16 mouse cellular contexts compared by ENCODE assay signal in the genomic region with DNA sequence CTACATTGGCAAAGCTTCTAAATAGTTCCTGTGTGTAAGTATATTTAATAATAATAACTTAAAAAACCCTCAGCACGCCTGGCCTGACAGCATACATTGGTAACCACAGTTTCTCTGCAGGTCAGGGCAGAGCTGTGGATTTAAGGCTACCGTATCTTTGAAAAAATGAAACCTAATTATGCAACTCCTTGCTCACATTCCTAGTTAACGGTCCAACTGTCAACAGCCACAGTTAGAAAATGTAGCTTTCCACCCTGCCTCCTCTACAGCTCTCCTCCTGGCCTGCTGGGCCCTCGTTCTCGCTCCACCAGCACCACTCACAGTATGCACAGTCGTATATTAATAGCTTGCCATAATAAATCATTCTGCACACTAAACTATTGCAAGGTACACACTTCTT. TPM values are rescaled to one million over a fixed set of nuclear protein-coding genes. Genes with fewer than 3 reads are reported as not detected.
DNase-seq lines count a peak whose midpoint lies in the region; ATAC-seq and TF ChIP-seq lines count a peak whose summit lies in the region.
"Had no signal": no experiment of that assay in that cellular context is flagged by ENCODE, and none has a peak within 500 bp of the region (broad histone marks: within the 10 kb centered on the region; RNA-seq: fewer than 3 reads in every experiment).

No protein-coding gene starts in this region.

- no peak overlapping the region for H3K9ac ChIP-seq in kidney, postnatal 0 days (ENCODE audit: low read depth, low read length)
- H3K9ac ChIP-seq in liver, embryonic 14.5 days (replicated peaks) = no peak overlapping the region; the same call in 1 of the 2 replicates
- H3K9ac ChIP-seq: forebrain, embryonic 13.5 days had no signal

- 19% methylated on average over 6 of the region's 6 CpGs for WGBS in kidney, postnatal 0 days
- 48% methylated on average over 6 of the region's 6 CpGs for WGBS in liver, embryonic 14.5 days (ENCODE audit: insufficient replicate concordance)
- 89% methylated on average over 6 of the region's 6 CpGs for WGBS in forebrain, embryonic 10.5 days

- no peaks in the 10 kb centered on the region for H3K9me3 ChIP-seq in kidney, postnatal 0 days (replicated peaks; ENCODE audit: low read length)
- no peaks in the 10 kb centered on the region for H3K9me3 ChIP-seq in liver, embryonic 14.5 days (ENCODE audit: control insufficient read depth, low read length)
- H3K9me3 ChIP-seq in forebrain, embryonic 10.5 days = no peaks in the 10 kb centered on the region
- H3K9me3 ChIP-seq: forebrain, embryonic 13.5 days had no signal

- H3K4me2 ChIP-seq in kidney, postnatal 0 days (ENCODE audit: low read length) = no peak overlapping the region
- H3K4me2 ChIP-seq in liver, embryonic 14.5 days (ENCODE audit: low read depth) = peak overlapping the region; percentile 82
- H3K4me2 ChIP-seq: forebrain, embryonic 13.5 days had no signal

- no peaks in the 10 kb centered on the region for H3K27me3 ChIP-seq in kidney, postnatal 0 days (ENCODE audit: insufficient read depth, low read length)
- no peaks in the 10 kb centered on the region for H3K27me3 ChIP-seq in liver, embryonic 14.5 days (ENCODE audit: control insufficient read depth, insufficient read depth, low read length)
- H3K27me3 ChIP-seq in forebrain, embryonic 10.5 days (ENCODE audit: poor library complexity, severe bottlenecking) = peaks cover 8% of the 10 kb centered on the region
- H3K27me3 ChIP-seq: Patski had no signal

- ATAC-seq in kidney, postnatal 0 days (replicated peaks; ENCODE audit: low FRiP score, low read depth) = no peak
- ATAC-seq in liver, embryonic 14.5 days (ENCODE audit: insufficient read depth) = no peak
- ATAC-seq: forebrain, embryonic 13.5 days; Patski had no signal

- H3K4me1 ChIP-seq in kidney, postnatal 0 days (replicated peaks; ENCODE audit: insufficient read depth, low read length) = peaks cover 17% of the 10 kb centered on the region
- peaks cover 42 to 52% of the 10 kb centered on the region in 2 experiments for H3K4me1 ChIP-seq in liver, embryonic 14.5 days (replicated peaks; ENCODE audit: control insufficient read depth in 2 of 2, insufficient read depth in 2 of 2, low read length in 1 of 2)
- peaks cover 34% of the 10 kb centered on the region for H3K4me1 ChIP-seq in forebrain, embryonic 10.5 days

- 0 out of 2 replicates have a peak, but pooled peaks have one; percentile 23 for TF ChIP-seq EP300 in liver, embryonic 14.5 days (IDR thresholded peaks at IDR 0.05; ENCODE audit: low read depth)

- H3K4me3 ChIP-seq in kidney, postnatal 0 days (replicated peaks; ENCODE audit: low read depth, low read length) = no peak overlapping the region
- H3K4me3 ChIP-seq in liver, embryonic 14.5 days (ENCODE audit: insufficient read depth in 1 of 2, low read depth in 2 of 2, low read length in 2 of 2) = no peak overlapping the region
- H3K4me3 ChIP-seq in forebrain, embryonic 10.5 days = no peak overlapping the region
- H3K4me3 ChIP-seq: forebrain, embryonic 13.5 days had no signal

- H3K27ac ChIP-seq in kidney, postnatal 0 days = 0 out of 2 replicates have a peak overlapping the region, but pooled peaks have one; percentile 5
- H3K27ac ChIP-seq in liver, embryonic 14.5 days = peak overlapping the region; percentile 31
- H3K27ac ChIP-seq in forebrain, embryonic 10.5 days = no peak overlapping the region
- H3K27ac ChIP-seq: forebrain, embryonic 13.5 days had no signal

- no peak for TF ChIP-seq CTCF in kidney, postnatal 0 days (IDR thresholded peaks at IDR 0.05; ENCODE audit: low read depth)
- TF ChIP-seq CTCF in liver, embryonic 14.5 days (IDR thresholded peaks at IDR 0.05; ENCODE audit: low read depth) = no peak

- DNase-seq in heart, adult 11 months = peak; percentile 88
- DNase-seq in heart, adult 9 months (ENCODE audit: low spot score in 2 of 2) = no peak
- peak; percentile 59 for DNase-seq in kidney, postnatal 0 days (ENCODE audit: low spot score)
- no peak for DNase-seq in kidney, postnatal 25 days
- peak; percentile 37 for DNase-seq in adipocyte (ENCODE audit: low spot score)
- DNase-seq in liver, embryonic 14.5 days (ENCODE audit: low read depth in 3 of 3, low spot score in 3 of 3) = no peak
- DNase-seq in forebrain, embryonic 10.5 days (ENCODE audit: extremely low spot score, low spot score) = no peak
- DNase-seq in urinary bladder, postnatal 36 days (ENCODE audit: low spot score in 2 of 2) = no peak
- DNase-seq: adrenal gland, adult 8-10 months; cerebellum, adult 11-12 months; gastrocnemius, postnatal 36 days; layer of hippocampus, postnatal 36 days; lung, postnatal 36 days; thymus, adult 18-20 months had no signal

- H3K36me3 ChIP-seq in kidney, postnatal 0 days (ENCODE audit: insufficient read depth, low read length) = no peaks in the 10 kb centered on the region
- H3K36me3 ChIP-seq in liver, embryonic 14.5 days (replicated peaks; ENCODE audit: control insufficient read depth, insufficient read depth, low read depth) = no peaks in the 10 kb centered on the region
- H3K36me3 ChIP-seq in forebrain, embryonic 10.5 days (replicated peaks) = no peaks in the 10 kb centered on the region

RNA-seq across cellular contexts. Expression of a gene that starts 3.7 kb away (rescaled TPM):
- 17.8 and 18.5 TPM in 2 replicates for polyA plus RNA-seq in kidney, postnatal 0 days (2015; fragmentation: Nextera tagmentation; extraction: Ambion mirVana)
- 7.9 and 9.2 TPM in 2 replicates for polyA plus RNA-seq in liver, embryonic 14.5 days (2012; rRNA removed)
- 8.8 and 11.2 TPM in 2 replicates for polyA plus RNA-seq in liver, embryonic 14.5 days (2014; fragmentation: Nextera tagmentation; extraction: Ambion mirVana)
- 15.8 and 18.1 TPM in 2 replicates for polyA plus RNA-seq in forebrain, embryonic 10.5 days (2016; fragmentation: Nextera tagmentation; extraction: Ambion mirVana)

Comparison
In these comparisons a context has a peak if more than half of its experiments do, and no peak if none do; other contexts are left out.
1. DNase-seq: peak in heart, adult 11 months (single experiment), kidney, postnatal 0 days (single experiment) and adipocyte (single experiment); none in heart, adult 9 months (0 of 2), kidney, postnatal 25 days (0 of 2), liver, embryonic 14.5 days (0 of 3), forebrain, embryonic 10.5 days (single experiment) and urinary bladder, postnatal 36 days (0 of 2).